Mouse (Mus musculus): ENCODE measurements around the gene Ncoa3.

DNA sequence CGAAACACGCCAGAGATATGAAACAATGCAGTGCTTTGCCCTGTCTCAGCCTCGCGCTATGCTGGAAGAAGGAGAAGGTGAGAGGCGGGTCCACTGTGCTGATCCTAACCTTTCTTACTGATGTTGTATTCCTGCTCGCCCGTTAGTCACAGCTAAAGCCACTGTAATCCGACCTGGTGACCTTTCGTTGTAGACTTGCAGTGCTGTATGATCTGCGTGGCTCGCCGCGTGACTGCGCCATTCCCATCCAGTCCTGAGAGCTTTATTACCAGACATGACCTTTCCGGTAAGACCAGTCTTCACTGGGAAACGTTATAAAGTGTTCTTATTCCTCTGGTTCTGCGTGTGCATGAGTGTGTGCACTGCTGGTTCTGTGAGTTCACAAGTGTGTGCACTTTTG lies 59.0 kb downstream of the Ncoa3 start:
- no peak for TF ChIP-seq CHD2 (IDR thresholded peaks at IDR 0.05; ENCODE audit: low read depth, low read length)
- TF ChIP-seq ZNF384 (IDR thresholded peaks at IDR 0.05; ENCODE audit: low read depth, low read length) = no peak
- TF ChIP-seq ZC3H11A (IDR thresholded peaks at IDR 0.05; ENCODE audit: borderline replicate concordance, low read depth, low read length) = no peak
- no peak for TF ChIP-seq HCFC1 (IDR thresholded peaks at IDR 0.05; ENCODE audit: borderline replicate concordance, insufficient read depth, low read length)
- no peak for TF ChIP-seq MAFK (IDR thresholded peaks at IDR 0.05; ENCODE audit: insufficient read depth, low read depth, low read length)

All from ES-E14 (cell line).